Mouse (Mus musculus) adipose tissue, adult 10 weeks (tissue): Measurements from ENCODE around the gene Aip. TPM values are rescaled to one million over a fixed set of nuclear protein-coding genes. Genes with fewer than 3 reads are reported as not detected.

Source experiments
- polyA plus RNA-seq: library from polyadenylated mRNA; stranded (reverse); fragments of 350-450 nt; fragmentation: Illumina TruSeq; extraction: RNeasy Lipid Tissue Mini Kit (QIAGEN cat#74804); gene quantifications from one replicate; pipeline ENCODE4 v1.2.3, GENCODE M21; 2014; ENCODE audit warnings: low read depth, low replicate concordance

Aip gene
- 74.7 TPM for polyA plus RNA-seq

DNA sequence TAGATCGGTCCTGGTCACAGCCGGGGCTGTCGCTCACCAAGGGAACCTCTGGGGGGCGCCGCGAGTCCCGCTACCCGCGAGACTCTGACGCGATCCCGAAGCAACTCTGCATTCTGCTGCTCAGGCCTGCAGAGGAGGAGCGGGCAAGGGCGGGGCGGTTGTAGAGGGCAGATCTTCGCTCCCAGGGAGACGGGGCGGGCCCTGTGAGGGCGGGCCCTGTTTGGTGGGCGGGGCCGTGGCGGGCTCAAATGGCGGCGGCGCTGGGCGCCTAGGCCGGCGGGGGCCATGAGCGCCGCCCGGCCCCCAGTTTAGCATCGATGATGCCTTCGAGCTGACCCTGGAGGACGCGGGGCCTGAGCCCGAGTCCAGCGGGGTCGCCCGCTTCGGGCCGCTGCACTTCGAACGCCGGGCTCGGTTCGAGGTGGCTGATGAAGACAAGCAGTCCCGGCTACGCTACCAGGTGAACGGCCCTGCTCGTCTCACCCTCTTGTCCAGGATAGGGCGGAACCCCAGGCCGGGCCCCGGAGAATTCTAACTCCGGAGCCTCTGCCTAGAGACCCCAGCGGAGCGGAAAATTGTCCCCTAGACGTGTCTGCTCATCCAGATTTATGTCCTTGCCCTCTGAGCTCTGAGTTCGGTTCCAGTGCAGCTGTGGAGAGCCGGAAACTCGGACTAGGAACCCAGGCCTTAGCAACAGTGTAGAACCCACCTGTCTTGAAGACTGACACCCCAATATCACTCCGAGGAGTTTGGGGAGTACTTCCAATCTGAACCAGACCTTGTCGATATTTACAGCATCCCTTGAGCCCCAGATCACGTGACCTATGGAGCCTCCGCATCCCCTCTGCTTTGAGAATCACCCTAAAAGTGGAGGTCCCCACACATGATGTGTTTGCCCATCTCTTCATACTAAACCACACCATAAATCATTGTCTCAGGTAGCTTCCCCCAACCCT, at the start of gene Aip:
Gene Aip (minus strand): TSS at position 118 of the 956 bp plus-strand sequence.

GRCm38 (mm10) chr19:4162646-4163542, 37.2 kb upstream of the Aip start, which contains the start of gene Rps6kb2:
Gene Rps6kb2, minus strand, starts transcription at chr19:4163354.

GRCm38 (mm10) chr19:4153232-4153654, 27.6 kb upstream of the Aip start, which contains the start of gene Ptprcap:
Gene Ptprcap, plus strand, starts transcription at chr19:4153604.

GRCm38 (mm10) chr19:4148491-4148806, 22.8 kb upstream of the Aip start, which contains the start of gene Coro1b:
Gene Coro1b, plus strand, starts transcription at chr19:4148619.

GRCm38 (mm10) chr19:4143759-4144268, 18.2 kb upstream of the Aip start, which contains the start of gene Cabp4:
Gene Cabp4, minus strand, starts transcription at chr19:4144033.

DNA sequence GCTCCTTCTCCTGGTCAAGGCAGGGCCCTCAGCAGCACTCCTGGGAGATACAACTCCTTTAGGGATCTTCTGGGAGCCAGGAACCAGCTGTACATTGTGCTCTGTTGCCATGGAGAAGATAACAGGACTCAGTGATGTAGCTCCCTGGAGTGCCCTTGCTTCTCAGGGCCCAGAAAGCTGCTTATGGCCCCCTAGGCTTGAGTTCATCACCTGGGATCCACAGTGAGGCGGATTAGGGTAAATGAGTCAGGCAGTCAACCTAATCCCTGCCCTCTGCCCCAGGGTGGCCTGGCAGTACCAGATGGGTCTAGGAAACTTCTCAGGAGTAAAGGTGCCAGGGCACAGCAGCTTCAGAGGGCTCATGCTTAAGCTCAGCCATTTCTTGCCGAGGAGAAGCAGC, 13.8 kb upstream of the Aip start, which contains the start of gene Gpr152:
Gene Gpr152 (plus strand): TSS at position 342 of the 400 bp plus-strand sequence.

DNA sequence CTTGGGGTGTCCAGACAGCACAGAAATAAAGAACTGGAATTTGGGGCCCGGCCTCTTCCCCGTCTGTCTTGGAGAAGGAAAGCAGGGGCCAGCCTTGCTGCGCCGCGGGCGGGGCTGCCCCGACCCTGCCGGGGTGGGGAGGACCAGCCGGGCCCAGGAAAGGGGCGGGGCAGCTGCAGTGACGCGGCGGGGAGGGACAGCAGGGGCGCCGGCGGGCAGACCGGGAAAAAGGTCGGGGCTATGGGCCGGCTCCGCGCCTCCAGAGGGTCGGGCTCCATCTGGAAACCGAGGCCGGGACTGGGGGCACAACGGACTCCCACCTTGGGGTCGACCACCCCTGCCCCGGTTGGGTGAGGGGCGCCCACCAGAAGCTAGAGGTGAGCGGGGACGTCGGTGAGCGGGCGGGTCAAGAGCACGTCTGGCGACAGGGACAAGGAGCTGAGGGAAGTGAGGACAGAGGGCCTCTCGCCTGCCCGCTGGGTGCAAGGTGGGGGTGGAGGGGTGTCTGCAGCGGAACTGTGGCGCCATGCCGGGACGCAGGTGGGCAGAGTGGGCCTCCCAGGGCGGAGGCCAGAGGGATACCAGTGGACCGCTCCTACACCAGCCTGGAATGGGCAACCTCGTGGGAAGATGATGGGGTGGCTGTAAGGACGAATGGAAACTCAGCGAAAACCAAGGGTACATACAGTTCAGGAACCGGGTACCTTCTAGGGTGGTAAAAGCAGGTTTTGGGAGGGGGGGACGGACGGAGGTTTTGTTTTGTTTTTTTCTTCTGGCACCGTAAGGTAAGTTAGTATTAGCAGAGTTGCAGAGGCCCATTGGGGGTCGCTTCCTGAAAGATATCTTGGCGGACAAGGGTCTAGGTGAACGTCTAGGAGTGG, 25.6 kb downstream of the Aip start, which contains the start of gene Pitpnm1:
Gene Pitpnm1 (plus strand): TSS at position 162 of the 881 bp plus-strand sequence.

DNA sequence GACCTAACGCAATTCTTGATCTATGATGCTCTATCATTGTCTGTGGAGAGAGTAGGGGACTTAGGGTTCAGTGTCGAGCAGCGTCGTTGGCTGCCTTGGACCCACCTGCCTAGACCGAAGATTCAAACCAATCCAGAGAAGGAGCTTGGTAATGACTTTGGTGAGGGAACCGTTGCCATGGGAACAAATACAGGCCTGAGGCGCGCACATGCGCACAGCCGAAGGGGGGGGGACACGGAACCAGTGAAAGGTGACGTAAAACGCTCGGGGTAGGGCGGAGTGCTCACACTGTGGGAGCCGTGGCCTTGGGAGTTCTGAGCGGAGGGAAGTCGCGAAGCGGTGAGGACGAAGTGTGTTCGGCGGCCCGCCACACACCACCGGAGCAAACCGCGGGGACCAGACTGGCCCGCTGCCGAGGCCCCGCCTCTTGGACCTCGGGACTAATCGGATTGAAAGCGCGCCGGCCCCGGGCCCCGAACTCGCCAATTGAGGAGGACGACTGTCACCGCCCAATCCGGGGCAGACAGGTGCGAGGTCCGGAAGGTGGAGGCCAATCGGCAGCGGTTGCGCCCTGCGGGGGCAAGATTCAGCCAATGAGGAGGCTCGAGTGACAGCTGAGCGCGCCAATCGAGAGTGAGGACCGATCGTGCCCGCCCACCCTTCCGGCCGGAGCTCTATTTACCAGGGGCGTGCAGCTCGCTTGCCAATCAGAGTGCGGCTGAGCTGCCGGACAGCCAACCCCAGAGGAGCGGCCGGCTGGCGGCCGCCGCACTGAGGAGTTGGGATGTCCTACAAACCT, 28.8 kb downstream of the Aip start, which contains the start of gene Cdk2ap2:
Gene Cdk2ap2 (plus strand): TSS at position 541 of the 799 bp plus-strand sequence.

DNA sequence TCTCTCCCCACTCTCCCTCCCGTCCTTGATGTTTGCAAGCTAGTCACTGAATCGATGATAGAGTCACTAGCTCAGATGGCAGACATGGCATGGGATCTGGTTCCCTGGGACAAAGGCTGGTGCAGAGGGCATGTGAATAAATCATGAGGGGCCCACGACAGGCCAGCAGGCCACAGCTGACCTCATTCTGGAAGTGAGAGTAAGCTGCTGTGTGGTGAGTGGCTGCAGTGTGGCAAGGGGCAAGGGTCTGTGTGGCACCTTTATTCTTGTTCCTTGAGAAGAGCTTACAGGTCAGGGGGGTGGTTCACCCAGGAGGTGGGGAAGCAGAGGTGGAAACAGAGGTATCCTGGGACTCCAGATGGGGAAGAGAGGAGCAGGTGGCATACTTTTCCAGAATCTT, 44.3 kb downstream of the Aip start, which contains the start of gene Cabp2:
Gene Cabp2 (plus strand): TSS at position 185 of the 400 bp plus-strand sequence.

Other genes with a start within 250 kb of the Aip start
- 33.4 TPM for gene Tcirg1, start 218.7 kb downstream of the Aip start, polyA plus RNA-seq
- 112 TPM for gene Ndufs8, start 213.1 kb downstream of the Aip start, polyA plus RNA-seq
- 8.3 TPM for gene Aldh3b1, start 196.1 kb downstream of the Aip start, polyA plus RNA-seq
- gene Unc93b1, start 190.7 kb downstream of the Aip start, polyA plus RNA-seq, result 55.5 TPM
- 0.15 TPM for gene Aldh3b3, start 167.2 kb downstream of the Aip start, polyA plus RNA-seq
- 10.9 TPM for gene Aldh3b2, start 153.5 kb downstream of the Aip start, polyA plus RNA-seq
- gene Acy3, start 139.3 kb downstream of the Aip start, polyA plus RNA-seq, result 32.3 TPM
- gene Tbx10, start 133.1 kb downstream of the Aip start, polyA plus RNA-seq, result not detected
- gene Nudt8, start 125.3 kb downstream of the Aip start, polyA plus RNA-seq, result 25.3 TPM
- gene Gm49405, start 125.2 kb downstream of the Aip start, polyA plus RNA-seq, result 2.5 TPM
- 3.2 TPM for gene Doc2g, start 122.5 kb downstream of the Aip start, polyA plus RNA-seq
- 124 TPM for gene Ndufv1, start 113.1 kb downstream of the Aip start, polyA plus RNA-seq
- gene Gstp1, start 87.9 kb downstream of the Aip start, polyA plus RNA-seq, result 408 TPM
- 25.3 TPM for gene Gstp2, start 79.8 kb downstream of the Aip start, polyA plus RNA-seq
- 0.71 TPM for gene Gstp3, start 66.3 kb downstream of the Aip start, polyA plus RNA-seq
- gene Cabp2, start 44.3 kb downstream of the Aip start, polyA plus RNA-seq, result not detected
- gene Cdk2ap2, start 28.7 kb downstream of the Aip start, polyA plus RNA-seq, result 93.4 TPM
- gene Pitpnm1, start 25.9 kb downstream of the Aip start, polyA plus RNA-seq, result 29.6 TPM
- 0.19 TPM for gene Gpr152, start 13.9 kb upstream of the Aip start, polyA plus RNA-seq
- 1.1 TPM for gene Cabp4, start 18.2 kb upstream of the Aip start, polyA plus RNA-seq
- 169 TPM for gene Coro1b, start 22.8 kb upstream of the Aip start, polyA plus RNA-seq
- gene Ptprcap, start 27.7 kb upstream of the Aip start, polyA plus RNA-seq, result 3.3 TPM
- 27.2 TPM for gene Rps6kb2, start 37.5 kb upstream of the Aip start, polyA plus RNA-seq
- 5.1 TPM for gene Carns1, start 49.6 kb upstream of the Aip start, polyA plus RNA-seq
- gene Tbc1d10c, start 65.4 kb upstream of the Aip start, polyA plus RNA-seq, result 3.5 TPM
- 434 TPM for gene Ppp1ca, start 66.2 kb upstream of the Aip start, polyA plus RNA-seq
- 15.7 TPM for gene Rad9a, start 75.8 kb upstream of the Aip start, polyA plus RNA-seq
- 3.9 TPM for gene Clcf1, start 88.4 kb upstream of the Aip start, polyA plus RNA-seq
- gene AC109138.7, start 88.5 kb upstream of the Aip start, polyA plus RNA-seq, result not detected
- gene Pold4, start 106.0 kb upstream of the Aip start, polyA plus RNA-seq, result 61.3 TPM
- 50.4 TPM for gene Ssh3, start 143.3 kb upstream of the Aip start, polyA plus RNA-seq
- gene Ankrd13d, start 157.3 kb upstream of the Aip start, polyA plus RNA-seq, result 7.7 TPM
- 58.8 TPM for gene Grk2, start 180.4 kb upstream of the Aip start, polyA plus RNA-seq